Mouse (Mus musculus) heart, adult 2 months (tissue): ENCODE measurements at regions not wholly inside any gene's neighbourhood (a gene's known extent, or its start where the extent isn't known, plus 50 kb on each side); places are given as distances from the start of the nearest gene placed in this dataset.

Experiments used
- CTCF ChIP-seq: fragments of 200-600 bp; IDR thresholded peaks from 2 replicates; pipeline ENCODE4 v1.8.1; 2022; ENCODE audit warnings: antibody characterized with exemption, mild to moderate bottlenecking, moderate library complexity
- POLR2A ChIP-seq: fragments of 200-500 bp; IDR thresholded peaks from 2 replicates; pipeline ENCODE4 v1.6.1; 2011; ENCODE audit warnings: mild to moderate bottlenecking, low read depth, low read length, control low read depth; ENCODE audit not compliant: insufficient read depth

GRCm38 (mm10) chr10:21819686-21820085, 62.3 kb upstream of the Sgk1 start:
- TF ChIP-seq CTCF, result no peak
- no peak for TF ChIP-seq POLR2A
